Mouse (Mus musculus) stomach, embryonic 15.5 days (tissue): ENCODE results near the gene Ikzf2. TPM values are rescaled to one million over a fixed set of nuclear protein-coding genes. Genes with fewer than 3 reads are reported as not detected.

Experiments used
- ATAC-seq: fragments of 200-750 bp; cut with Nextera tagmentation; 2 replicates; pipeline ENCODE4 v1.8.0; 2017; ENCODE audit warnings: low read depth, moderate number of reproducible peaks, moderate TSS enrichment; ENCODE audit not compliant: insufficient read depth, low FRiP score
- H3K27ac ChIP-seq: fragments of 300-500 bp; sonication (generic); 2 replicates; pipeline ENCODE4 v1.5.1; 2015; ENCODE audit warnings: mild to moderate bottlenecking, inconsistent platforms
- H3K27me3 ChIP-seq: fragments of 300-500 bp; sonication (generic); replicated peaks from 2 replicates; pipeline ENCODE4 v1.6.1; 2015; ENCODE audit warnings: inconsistent platforms
- H3K36me3 ChIP-seq: fragments of 300-500 bp; sonication (generic); 2 replicates; pipeline ENCODE4 v1.6.1; 2015; ENCODE audit warnings: inconsistent platforms
- H3K4me1 ChIP-seq: fragments of 300-500 bp; sonication (generic); 2 replicates; pipeline ENCODE4 v1.6.1; 2015; ENCODE audit warnings: inconsistent platforms
- H3K4me2 ChIP-seq: fragments of 300-500 bp; sonication (generic); 2 replicates; pipeline ENCODE4 v1.6.1; 2015; ENCODE audit warnings: mild to moderate bottlenecking, inconsistent platforms
- H3K4me3 ChIP-seq: fragments of 300-500 bp; sonication (generic); replicated peaks from 2 replicates; pipeline ENCODE4 v1.5.1; 2015; ENCODE audit warnings: inconsistent platforms
- H3K9ac ChIP-seq: fragments of 300-500 bp; sonication (generic); 2 replicates; pipeline ENCODE4 v1.6.1; 2015; ENCODE audit warnings: inconsistent platforms
- H3K9me3 ChIP-seq: fragments of 300-500 bp; sonication (generic); 2 replicates; pipeline ENCODE4 v1.6.1; 2016; ENCODE audit warnings: inconsistent platforms
- WGBS: fragments of 180-500 bp; shearing (Covaris S2); methylation state at CpG from one replicate; pipeline ENCODE4 v1.1.7; 2015; 5-methylcytosine and 5-hydroxymethylcytosine counted together
- polyA plus RNA-seq: library from polyadenylated mRNA; unstranded; fragments of >200 nt; fragmentation: Nextera tagmentation; extraction: Ambion mirVana; gene quantifications from 2 replicates; pipeline ENCODE4 v1.2.1, GENCODE M21; 2015

Gene Ikzf2
- polyA plus RNA-seq, 1 experiment from 2014 or later: 7.1 TPM

GRCm38 (mm10) chr1:69500388-69500787 is 186.7 kb downstream of the Ikzf2 start:
- H3K4me3 ChIP-seq: no peak overlapping the region
- H3K9ac ChIP-seq: no peak overlapping the region
- H3K27me3 ChIP-seq: no peaks in the 10 kb centered on the region
- no peaks in the 10 kb centered on the region for H3K9me3 ChIP-seq
- WGBS: 60% methylated on average over 3 of the region's 3 CpGs
- no peak overlapping the region for H3K4me2 ChIP-seq
- no peaks in the 10 kb centered on the region for H3K4me1 ChIP-seq
- H3K27ac ChIP-seq: no peak overlapping the region
- ATAC-seq: no peak
- no peaks in the 10 kb centered on the region for H3K36me3 ChIP-seq

GRCm38 (mm10) chr1:69499652-69500051 is 187.4 kb downstream of the Ikzf2 start:
- Histone ChIP-seq H3K9me3 (no peaks in the 10 kb centered on the region), H3K4me3 (no peak overlapping the region), H3K27ac (no peak overlapping the region), H3K27me3 (no peaks in the 10 kb centered on the region), H3K4me2 (no peak overlapping the region), H3K9ac (no peak overlapping the region), H3K4me1 (no peaks in the 10 kb centered on the region), H3K36me3 (no peaks in the 10 kb centered on the region)
- 79% methylated on average over 5 of the region's 5 CpGs for WGBS
- no peak for ATAC-seq

GRCm38 (mm10) chr1:69498862-69499306 is 188.2 kb downstream of the Ikzf2 start:
- Histone ChIP-seq H3K4me2 (no peak overlapping the region), H3K4me1 (no peaks in the 10 kb centered on the region), H3K36me3 (no peaks in the 10 kb centered on the region), H3K4me3 (no peak overlapping the region), H3K27ac (no peak overlapping the region), H3K9ac (no peak overlapping the region), H3K27me3 (no peaks in the 10 kb centered on the region), H3K9me3 (no peaks in the 10 kb centered on the region)
- ATAC-seq: no peak; the same call in 1 of the 2 replicates
- 42% methylated on average over 7 of the region's 7 CpGs for WGBS

GRCm38 (mm10) chr1:69496055-69496454 is 191.0 kb downstream of the Ikzf2 start:
- no peak overlapping the region for H3K4me2 ChIP-seq
- ATAC-seq: no peak

GRCm38 (mm10) chr1:69493309-69494047 is 193.6 kb downstream of the Ikzf2 start:
- no peak overlapping the region for H3K4me3 ChIP-seq
- ATAC-seq: no peak
- no peak overlapping the region for H3K9ac ChIP-seq
- H3K9me3 ChIP-seq: no peaks in the 10 kb centered on the region
- H3K36me3 ChIP-seq: no peaks in the 10 kb centered on the region
- H3K27me3 ChIP-seq: no peaks in the 10 kb centered on the region
- WGBS: 67% methylated on average over 11 of the region's 11 CpGs
- H3K4me2 ChIP-seq: no peak overlapping the region
- no peak overlapping the region for H3K27ac ChIP-seq
- H3K4me1 ChIP-seq: no peaks in the 10 kb centered on the region

More at GRCm38 (mm10) chr1:69496055-69496454, 191.0 kb downstream of the Ikzf2 start:
- Histone ChIP-seq H3K4me1 (no peaks in the 10 kb centered on the region), H3K27me3 (no peaks in the 10 kb centered on the region), H3K27ac (no peak overlapping the region), H3K9me3 (no peaks in the 10 kb centered on the region), H3K36me3 (no peaks in the 10 kb centered on the region), H3K4me3 (no peak overlapping the region), H3K9ac (no peak overlapping the region)
- 51% methylated on average over 4 of the region's 4 CpGs for WGBS

GRCm38 (mm10) chr1:69492013-69492412 is 195.0 kb downstream of the Ikzf2 start:
- Histone ChIP-seq H3K36me3 (no peaks in the 10 kb centered on the region), H3K9me3 (no peaks in the 10 kb centered on the region), H3K4me1 (no peaks in the 10 kb centered on the region), H3K27ac (no peak overlapping the region), H3K27me3 (no peaks in the 10 kb centered on the region), H3K4me2 (no peak overlapping the region), H3K4me3 (no peak overlapping the region), H3K9ac (no peak overlapping the region)
- ATAC-seq: no peak
- 94% methylated on average over 4 of the region's 4 CpGs for WGBS

GRCm38 (mm10) chr1:69489026-69489425 is 198.0 kb downstream of the Ikzf2 start:
- Histone ChIP-seq H3K36me3 (no peaks in the 10 kb centered on the region), H3K4me1 (no peaks in the 10 kb centered on the region), H3K4me2 (no peak overlapping the region), H3K27me3 (no peaks in the 10 kb centered on the region), H3K4me3 (no peak overlapping the region), H3K27ac (no peak overlapping the region), H3K9me3 (no peaks in the 10 kb centered on the region), H3K9ac (no peak overlapping the region)
- 46% methylated on average over 7 of the region's 7 CpGs for WGBS
- no peak for ATAC-seq

GRCm38 (mm10) chr1:69488625-69489024 is 198.4 kb downstream of the Ikzf2 start:
- Histone ChIP-seq H3K4me2 (no peak overlapping the region), H3K4me3 (no peak overlapping the region), H3K9me3 (no peaks in the 10 kb centered on the region), H3K27ac (no peak overlapping the region), H3K36me3 (no peaks in the 10 kb centered on the region), H3K9ac (no peak overlapping the region), H3K4me1 (no peaks in the 10 kb centered on the region), H3K27me3 (no peaks in the 10 kb centered on the region)
- no peak for ATAC-seq
- WGBS: 60% methylated on average over 6 of the region's 6 CpGs

Other genes starting within 250 kb of the Ikzf2 start
- gene Spag16, start 139.7 kb upstream of the Ikzf2 start, polyA plus RNA-seq: 0.13 and 0.31 TPM in 2 replicates